Comparison of ENCODE assay signal across 19 mouse cellular contexts in the genomic region with DNA sequence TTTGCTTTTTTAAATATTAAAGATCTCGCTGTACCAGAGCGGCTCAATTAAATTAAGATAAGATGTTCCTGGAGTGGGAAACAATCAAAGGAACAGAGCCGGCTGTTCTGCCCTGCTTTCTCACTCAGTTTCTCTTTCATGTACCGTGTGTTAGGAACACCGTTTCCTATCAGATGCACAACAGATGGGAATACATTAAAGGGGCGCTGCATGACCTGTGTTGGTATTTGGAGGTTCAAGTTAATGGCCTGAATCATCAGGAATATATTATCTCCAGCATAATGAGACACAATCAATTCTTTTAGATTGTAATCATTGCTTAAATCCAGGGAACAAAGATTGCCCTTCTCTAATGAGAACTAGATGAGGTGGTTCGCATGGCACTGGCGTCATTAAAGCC.
A peak's percentile ranks its signal among the peaks of the same experiment; 100 is the strongest.
DNase-seq lines count a peak whose midpoint lies in the region; ATAC-seq and TF ChIP-seq lines count a peak whose summit lies in the region.
"Had no signal": no experiment of that assay in that cellular context is flagged by ENCODE, and none has a peak within 500 bp of the region (broad histone marks: within the 10 kb centered on the region; RNA-seq: fewer than 3 reads in every experiment).

No protein-coding gene starts in this region.

- H3K4me3 ChIP-seq in forebrain, embryonic 10.5 days, result no peak overlapping the region
- H3K4me3 ChIP-seq in forebrain, embryonic 15.5 days, result no peak overlapping the region
- H3K4me3 ChIP-seq in midbrain, embryonic 11.5 days (ENCODE audit: low read depth, low read length), result no peak overlapping the region
- no peak overlapping the region for H3K4me3 ChIP-seq in midbrain, embryonic 10.5 days
- no peak overlapping the region for H3K4me3 ChIP-seq in embryonic facial prominence, embryonic 12.5 days
- no peak overlapping the region for H3K4me3 ChIP-seq in midbrain, embryonic 15.5 days
- no peak overlapping the region for H3K4me3 ChIP-seq in left cerebral cortex, adult 2 months
- H3K4me3 ChIP-seq: heart, embryonic 10.5 days; liver, embryonic 12.5 days; lung, embryonic 15.5 days had no signal

- intact Hi-C loops in left cerebral cortex, adult 2 months (cut with DNase I), result no loop called here

- no peaks in the 10 kb centered on the region for H3K27me3 ChIP-seq in forebrain, embryonic 10.5 days (ENCODE audit: poor library complexity, severe bottlenecking)
- H3K27me3 ChIP-seq in forebrain, embryonic 15.5 days, result no peaks in the 10 kb centered on the region
- H3K27me3 ChIP-seq in midbrain, embryonic 11.5 days (ENCODE audit: control insufficient read depth, insufficient read depth, low read length), result no peaks in the 10 kb centered on the region
- no peaks in the 10 kb centered on the region for H3K27me3 ChIP-seq in midbrain, embryonic 10.5 days (ENCODE audit: low read depth, poor library complexity, severe bottlenecking)
- no peaks in the 10 kb centered on the region for H3K27me3 ChIP-seq in embryonic facial prominence, embryonic 12.5 days
- no peaks in the 10 kb centered on the region for H3K27me3 ChIP-seq in midbrain, embryonic 15.5 days (replicated peaks)
- H3K27me3 ChIP-seq: CH12.LX; liver, embryonic 12.5 days; lung, embryonic 15.5 days had no signal

- peaks cover 29% of the 10 kb centered on the region for H3K4me1 ChIP-seq in forebrain, embryonic 10.5 days
- peaks cover 19% of the 10 kb centered on the region for H3K4me1 ChIP-seq in forebrain, embryonic 15.5 days
- no peaks in the 10 kb centered on the region; the same call in 1 of the 2 replicates for H3K4me1 ChIP-seq in midbrain, embryonic 11.5 days (ENCODE audit: control insufficient read depth, insufficient read depth, low read length)
- peaks cover 26% of the 10 kb centered on the region for H3K4me1 ChIP-seq in midbrain, embryonic 10.5 days
- H3K4me1 ChIP-seq in embryonic facial prominence, embryonic 12.5 days, result peaks cover 27% of the 10 kb centered on the region
- H3K4me1 ChIP-seq in midbrain, embryonic 15.5 days, result peaks cover 12% of the 10 kb centered on the region
- H3K4me1 ChIP-seq: liver, embryonic 12.5 days had no signal

- no peak overlapping the region for H3K9ac ChIP-seq in forebrain, embryonic 15.5 days (replicated peaks)
- H3K9ac ChIP-seq in midbrain, embryonic 11.5 days (ENCODE audit: low read length), result no peak overlapping the region
- H3K9ac ChIP-seq in embryonic facial prominence, embryonic 12.5 days, result no peak overlapping the region
- no peak overlapping the region for H3K9ac ChIP-seq in midbrain, embryonic 15.5 days
- H3K9ac ChIP-seq: liver, embryonic 12.5 days; lung, embryonic 15.5 days had no signal

- H3K27ac ChIP-seq in forebrain, embryonic 10.5 days, result peak overlapping the region; percentile 71; the same call in 1 of the 2 replicates
- H3K27ac ChIP-seq in forebrain, embryonic 15.5 days (replicated peaks), result no peak overlapping the region
- H3K27ac ChIP-seq in midbrain, embryonic 11.5 days (ENCODE audit: low read depth, low read length), result no peak overlapping the region
- no peak overlapping the region for H3K27ac ChIP-seq in midbrain, embryonic 10.5 days (replicated peaks)
- 0 out of 2 replicates have a peak overlapping the region, but pooled peaks have one; percentile 60 for H3K27ac ChIP-seq in embryonic facial prominence, embryonic 12.5 days
- H3K27ac ChIP-seq in midbrain, embryonic 15.5 days, result no peak overlapping the region
- no peak overlapping the region for H3K27ac ChIP-seq in left cerebral cortex, adult 2 months
- H3K27ac ChIP-seq: heart, embryonic 10.5 days; liver, embryonic 12.5 days; lung, embryonic 15.5 days had no signal

- no peak for ATAC-seq in forebrain, embryonic 15.5 days (replicated peaks)
- peak; percentile 54; the same call in 1 of the 2 replicates for ATAC-seq in midbrain, embryonic 11.5 days (ENCODE audit: low FRiP score)
- no peak for ATAC-seq in embryonic facial prominence, embryonic 12.5 days (ENCODE audit: insufficient number of reproducible peaks, insufficient read depth, low FRiP score, low TSS enrichment)
- ATAC-seq in midbrain, embryonic 15.5 days (replicated peaks), result peak; percentile 57
- ATAC-seq: inflammation-experienced regulatory T-cells, adult 6 months; liver, embryonic 12.5 days had no signal

- H3K36me3 ChIP-seq in forebrain, embryonic 10.5 days (replicated peaks), result no peaks in the 10 kb centered on the region
- no peaks in the 10 kb centered on the region for H3K36me3 ChIP-seq in forebrain, embryonic 15.5 days
- H3K36me3 ChIP-seq in midbrain, embryonic 11.5 days (ENCODE audit: control insufficient read depth, insufficient read depth, low read length), result no peaks in the 10 kb centered on the region
- no peaks in the 10 kb centered on the region for H3K36me3 ChIP-seq in midbrain, embryonic 10.5 days
- no peaks in the 10 kb centered on the region for H3K36me3 ChIP-seq in embryonic facial prominence, embryonic 12.5 days
- H3K36me3 ChIP-seq in midbrain, embryonic 15.5 days (replicated peaks), result no peaks in the 10 kb centered on the region
- H3K36me3 ChIP-seq: heart, embryonic 10.5 days; liver, embryonic 12.5 days; lung, embryonic 15.5 days had no signal

- TF ChIP-seq CTCF in left cerebral cortex, adult 2 months (IDR thresholded peaks at IDR 0.05), result no peak

- H3K4me2 ChIP-seq in forebrain, embryonic 15.5 days (replicated peaks), result no peak overlapping the region; the same call in 1 of the 2 replicates
- H3K4me2 ChIP-seq in midbrain, embryonic 11.5 days, result no peak overlapping the region
- no peak overlapping the region for H3K4me2 ChIP-seq in embryonic facial prominence, embryonic 12.5 days (replicated peaks)
- no peak overlapping the region for H3K4me2 ChIP-seq in midbrain, embryonic 15.5 days
- H3K4me2 ChIP-seq: liver, embryonic 12.5 days; lung, embryonic 15.5 days had no signal

- 69% methylated on average over 8 of the region's 8 CpGs for WGBS in forebrain, embryonic 10.5 days
- WGBS in forebrain, embryonic 15.5 days, result 26% methylated on average over 8 of the region's 8 CpGs
- WGBS in midbrain, embryonic 11.5 days, result 67% methylated on average over 8 of the region's 8 CpGs
- 78% methylated on average over 8 of the region's 8 CpGs for WGBS in midbrain, embryonic 10.5 days
- WGBS in embryonic facial prominence, embryonic 12.5 days, result 32% methylated on average over 8 of the region's 8 CpGs
- WGBS in midbrain, embryonic 15.5 days, result 44% methylated on average over 8 of the region's 8 CpGs

- no peaks in the 10 kb centered on the region for H3K9me3 ChIP-seq in forebrain, embryonic 10.5 days
- H3K9me3 ChIP-seq in forebrain, embryonic 15.5 days, result no peaks in the 10 kb centered on the region
- no peaks in the 10 kb centered on the region for H3K9me3 ChIP-seq in midbrain, embryonic 11.5 days (ENCODE audit: control insufficient read depth, low read length)
- H3K9me3 ChIP-seq in midbrain, embryonic 10.5 days (replicated peaks), result no peaks in the 10 kb centered on the region
- H3K9me3 ChIP-seq in embryonic facial prominence, embryonic 12.5 days, result no peaks in the 10 kb centered on the region
- H3K9me3 ChIP-seq in midbrain, embryonic 15.5 days, result no peaks in the 10 kb centered on the region
- H3K9me3 ChIP-seq: heart, embryonic 10.5 days; liver, embryonic 12.5 days; lung, embryonic 15.5 days had no signal

- DNase-seq in forebrain, embryonic 10.5 days (ENCODE audit: extremely low spot score, low spot score), result no peak
- no peak for DNase-seq in midbrain, embryonic 11.5 days (ENCODE audit: low spot score, missing footprints)
- no peak for DNase-seq in midbrain, embryonic 10.5 days (ENCODE audit: low spot score)
- no peak for DNase-seq in thymus, postnatal 4 days
- DNase-seq in left cerebral cortex, adult 2 months (ENCODE audit: extremely low spot score in 1 of 2, low spot score in 2 of 2), result no peak
- DNase-seq: adrenal gland, postnatal 10 days; cerebellum, adult 18-20 months; cerebellum, postnatal 36 days; kidney, adult 9 months; kidney, postnatal 36 days; thymus, postnatal 36 days had no signal

Comparison
In these comparisons a context has a peak if more than half of its experiments do, and no peak if none do; other contexts are left out.
1. H3K27ac ChIP-seq: peak in forebrain, embryonic 10.5 days (single experiment) and embryonic facial prominence, embryonic 12.5 days (single experiment); none in forebrain, embryonic 15.5 days (single experiment), midbrain, embryonic 11.5 days (single experiment), midbrain, embryonic 10.5 days (single experiment), midbrain, embryonic 15.5 days (single experiment) and left cerebral cortex, adult 2 months (single experiment).
2. ATAC-seq: peak in midbrain, embryonic 11.5 days (single experiment) and midbrain, embryonic 15.5 days (single experiment); none in forebrain, embryonic 15.5 days (single experiment) and embryonic facial prominence, embryonic 12.5 days (single experiment).